Mouse (Mus musculus): ENCODE results near the gene Zfp667.
"Not testable (repeated sequence)": the region's sequence is repeated elsewhere in the genome, so short reads cannot be mapped to it uniquely, and the experiment has no call there.

The Zfp667 gene

DNA sequence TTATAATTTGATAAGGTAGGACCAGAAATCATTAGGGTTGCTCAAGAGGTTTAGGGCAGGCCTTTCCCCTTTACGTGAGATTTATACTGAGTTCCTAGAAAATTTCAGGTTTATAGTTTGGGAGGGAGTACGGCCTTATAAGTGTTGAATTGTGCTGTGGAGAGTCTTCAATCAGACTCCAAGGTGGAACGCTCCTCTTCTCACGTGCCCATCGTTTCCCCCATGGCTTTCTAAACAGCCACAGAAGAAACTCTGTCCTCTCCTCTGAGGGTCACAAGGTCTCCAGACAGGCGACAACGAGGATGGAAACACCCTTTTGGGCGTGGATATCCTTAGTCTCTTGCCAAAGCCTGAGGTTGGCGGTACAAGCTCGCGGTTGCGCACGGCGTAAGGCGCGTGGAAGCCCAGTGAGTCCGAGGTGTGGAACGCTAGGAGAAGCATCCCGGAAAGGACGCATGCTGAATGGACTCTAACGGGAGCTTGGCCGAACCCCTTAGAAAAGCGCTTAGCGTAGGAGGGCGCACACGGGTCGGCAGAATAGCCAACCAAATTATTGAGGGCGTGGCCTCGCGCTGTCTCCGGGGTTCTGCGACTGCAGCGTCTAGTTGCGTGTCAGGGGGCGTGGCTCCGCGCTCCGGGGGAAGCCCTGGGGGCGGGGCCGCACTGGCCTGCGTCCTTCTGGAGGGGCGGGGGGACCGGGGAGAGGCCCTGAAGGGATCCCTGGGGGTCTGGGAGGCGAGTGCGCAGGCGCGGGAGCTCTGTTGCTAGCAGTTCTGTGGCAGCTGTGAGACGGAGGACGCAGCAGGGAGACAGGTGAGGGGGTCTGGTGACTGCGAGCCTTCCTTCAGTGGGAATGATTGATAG is at the start of gene Zfp667:
TSS of gene Zfp667 (plus strand) at position 738 of the 864 bp plus-strand sequence.
- peak; percentile 99 for DNase-seq

- peak in 1 of 2 experiments; percentile 15 for DNase-seq
Measured at GRCm38 (mm10) chr7:6239787-6240186, 46.6 kb upstream of the Zfp667 start.

- DNase-seq, result peak; percentile 66 to 73
Measured at GRCm38 (mm10) chr7:6240841-6241425, 45.4 kb upstream of the Zfp667 start.

GRCm38 (mm10) chr7:6244361-6245292 is 41.8 kb upstream of the Zfp667 start:
- no peak for DNase-seq

- DNase-seq, result no peak
Measured at GRCm38 (mm10) chr7:6252410-6252809, 34.0 kb upstream of the Zfp667 start, which contains the start of gene Epp13. Epp13 (plus strand) TSS chr7:6252710.

- DNase-seq, result no peak
Measured at GRCm38 (mm10) chr7:6254451-6254850, 31.9 kb upstream of the Zfp667 start.

DNA sequence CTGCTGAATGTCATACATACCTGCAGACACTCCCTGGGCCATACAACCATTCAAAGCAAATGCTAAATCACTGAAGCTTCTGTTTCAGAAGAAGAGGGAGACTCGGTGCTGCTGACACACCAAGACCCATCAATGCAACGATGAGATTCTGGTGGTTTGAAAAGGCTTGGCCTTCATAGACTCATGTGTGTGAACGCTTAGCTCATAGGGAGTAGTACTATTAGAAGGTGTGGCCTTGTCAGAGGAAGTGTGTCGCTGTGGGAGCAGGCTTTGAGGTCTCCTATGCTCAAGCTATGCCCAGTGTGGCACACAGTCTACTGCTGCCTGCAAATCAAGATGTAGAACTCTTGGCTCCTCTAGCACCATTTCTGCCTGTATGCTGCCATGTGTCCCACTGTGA is 29.0 kb upstream of the Zfp667 start:
- DNase-seq, result no peak

GRCm38 (mm10) chr7:6258232-6259220 is 27.9 kb upstream of the Zfp667 start:
- no peak for DNase-seq

DNA sequence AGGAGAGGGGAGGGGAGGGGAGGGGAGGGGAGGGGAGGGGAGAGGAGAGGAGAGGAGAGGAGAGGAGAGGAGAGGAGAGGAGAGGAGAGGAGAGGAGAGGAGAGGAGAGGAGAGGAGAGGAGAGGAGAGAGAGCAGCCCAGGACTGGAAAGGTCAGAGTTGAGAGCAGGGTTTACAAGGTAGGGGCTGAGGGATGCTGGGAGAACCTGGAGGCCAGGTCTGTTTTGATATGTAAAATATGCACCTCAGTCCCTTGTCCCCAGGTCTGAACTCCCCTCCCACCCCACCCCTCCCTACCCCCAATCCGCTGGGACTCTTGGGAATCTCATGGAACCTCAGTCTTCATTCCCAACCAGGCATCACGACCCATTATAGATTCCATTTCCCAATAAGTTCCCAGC is 26.4 kb upstream of the Zfp667 start:
- not testable (repeated sequence) for DNase-seq

- no peak for DNase-seq
Measured at GRCm38 (mm10) chr7:6262120-6262519, 24.3 kb upstream of the Zfp667 start.

GRCm38 (mm10) chr7:6262984-6263383 is 23.4 kb upstream of the Zfp667 start:
- DNase-seq, result no peak

- DNase-seq, result peak in 1 of 2 experiments; percentile 44
Measured at GRCm38 (mm10) chr7:6265695-6266094, 20.7 kb upstream of the Zfp667 start.

GRCm38 (mm10) chr7:6277906-6278305 is 8.5 kb upstream of the Zfp667 start:
- DNase-seq, result no peak

- DNase-seq, result peak; percentile 90 to 93
Measured at GRCm38 (mm10) chr7:6282749-6283148, 3.6 kb upstream of the Zfp667 start.

DNA sequence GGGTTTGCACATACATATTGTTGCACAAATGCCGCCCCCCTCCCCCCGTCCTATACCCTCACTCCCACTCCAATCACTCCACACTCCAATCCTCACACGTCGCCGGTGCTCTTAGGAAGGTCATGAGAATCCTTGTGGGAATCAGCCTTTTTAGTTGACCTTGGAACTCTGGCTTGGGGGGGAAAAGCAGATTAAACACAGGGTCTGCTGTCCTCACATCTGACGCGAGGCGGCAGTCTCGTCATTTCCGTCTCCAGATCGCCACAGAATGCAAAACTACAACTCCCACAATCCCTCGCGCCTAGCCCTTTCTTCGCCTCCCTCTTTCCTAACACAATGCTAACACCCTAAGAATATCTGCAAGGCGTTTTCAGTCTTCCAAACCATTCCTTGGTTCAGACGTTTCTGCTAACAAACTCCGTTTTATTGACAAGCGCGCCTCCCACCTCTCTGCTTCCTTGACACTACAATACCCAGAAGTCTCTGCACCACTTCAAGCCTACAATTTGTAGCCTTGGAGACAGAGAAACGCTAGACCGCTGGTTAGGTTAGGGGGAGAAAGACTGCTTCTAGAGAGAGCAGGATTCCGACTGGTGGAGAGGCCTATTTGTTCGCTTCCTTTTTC is 2.8 kb upstream of the Zfp667 start:
- DNase-seq, result peak; percentile 85 to 86

DNA sequence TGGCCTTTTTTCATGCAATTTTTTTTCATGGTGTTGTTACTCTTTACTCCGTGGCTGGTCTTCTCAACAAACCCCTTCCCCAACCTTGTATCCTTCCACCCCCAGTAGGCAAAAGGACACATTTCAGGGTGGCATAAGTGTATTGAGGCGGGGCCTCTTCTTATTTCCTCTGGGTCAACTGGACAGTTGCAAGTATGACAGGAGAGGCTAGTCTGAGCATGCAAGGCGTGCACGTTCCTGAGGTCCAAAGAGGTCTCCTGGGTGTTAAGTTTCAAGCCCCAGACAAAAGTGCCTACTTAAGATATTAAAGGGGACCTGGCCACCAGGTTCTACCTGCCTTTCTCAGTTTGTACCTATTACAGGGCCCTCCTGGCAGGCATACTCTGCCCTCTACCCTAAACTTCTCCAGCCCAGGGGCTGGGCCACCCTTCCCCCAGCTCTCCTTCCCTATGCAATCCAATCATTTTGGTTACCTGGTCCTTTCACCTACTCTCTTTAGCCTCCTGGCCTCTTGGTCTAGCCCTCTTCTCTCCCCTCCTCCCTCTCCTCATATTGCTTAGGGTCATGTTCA is 1.9 kb upstream of the Zfp667 start:
- DNase-seq, result no peak

DNA sequence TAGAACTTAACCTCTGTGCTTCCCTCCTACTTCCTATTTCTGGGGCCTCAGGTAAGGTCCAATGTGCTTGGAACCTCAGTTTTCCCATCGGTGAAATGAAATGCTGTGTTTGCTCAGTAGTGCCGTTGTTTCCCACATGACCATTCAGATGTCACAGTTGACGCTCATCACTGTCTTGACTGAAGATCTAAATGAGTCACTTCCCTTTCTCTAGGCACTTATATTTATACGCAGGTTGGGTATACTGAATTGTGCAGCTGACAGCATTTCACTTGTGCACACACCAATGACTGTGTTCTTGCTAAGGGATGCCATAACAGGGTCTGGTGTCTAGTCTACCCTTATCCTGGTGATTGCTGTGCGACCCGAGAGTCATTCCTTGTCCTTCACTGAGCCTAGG is 1.0 kb upstream of the Zfp667 start:
- DNase-seq, result no peak

- DNase-seq, result peak; percentile 39 to 44
Measured at GRCm38 (mm10) chr7:6286921-6287531, 647 bp downstream of the Zfp667 start.

GRCm38 (mm10) chr7:6291121-6291520 is 4.7 kb downstream of the Zfp667 start:
- not testable (repeated sequence) for DNase-seq

GRCm38 (mm10) chr7:6300796-6301195 is 14.4 kb downstream of the Zfp667 start:
- not testable (repeated sequence) for DNase-seq
